Mouse (Mus musculus) liver, postnatal 0 days (tissue): ENCODE measurements around the gene Bpifb4.

Experiments used
- CTCF ChIP-seq: sonication (generic); IDR thresholded peaks from 2 replicates; pipeline ENCODE4 v1.5.1; 2016; ENCODE audit warnings: antibody characterized with exemption, low read depth
- EP300 ChIP-seq: IDR thresholded peaks from 2 replicates; pipeline ENCODE4 v1.6.1; 2016; ENCODE audit warnings: antibody characterized with exemption, low read depth, mild to moderate bottlenecking

DNA sequence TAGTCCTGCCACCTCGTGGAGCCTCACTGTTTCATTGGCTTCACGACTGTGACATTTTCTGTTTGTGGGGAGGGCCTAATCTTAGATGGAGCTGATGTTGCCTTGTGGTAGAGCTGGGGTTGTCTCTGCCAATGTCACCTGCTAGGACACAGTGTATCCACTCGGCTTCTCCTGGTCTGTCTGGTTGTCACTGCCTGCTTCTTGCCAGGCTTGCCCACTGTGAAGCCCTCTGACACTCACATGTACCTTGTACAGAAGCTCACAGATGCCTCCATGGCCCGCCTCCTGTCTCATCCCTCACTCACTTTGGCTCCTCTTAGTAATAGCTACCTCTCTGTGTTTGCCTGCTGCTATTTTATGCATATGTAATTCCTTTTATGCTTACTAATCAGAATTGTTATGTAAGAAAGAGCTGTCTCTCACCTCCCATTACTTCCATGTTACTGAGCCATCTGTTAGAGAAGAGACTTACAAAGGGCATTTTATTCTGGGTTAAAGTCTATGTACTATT lies 24.9 kb downstream of the Bpifb4 start:
- TF ChIP-seq CTCF (no peak), EP300 (no peak)
